10 mouse cellular contexts compared by ENCODE assay signal in genomic region chr16:94559282-94559681, GRCm38 (mm10). TPM values are rescaled to one million over a fixed set of nuclear protein-coding genes. Genes with fewer than 3 reads are reported as not detected.
DNase-seq lines count a peak whose midpoint lies in the region; ATAC-seq lines count a peak whose summit lies in the region.
"Had no signal": no experiment of that assay in that cellular context is flagged by ENCODE, and none has a peak within 500 bp of the region (broad histone marks: within the 10 kb centered on the region; RNA-seq: fewer than 3 reads in every experiment).

No protein-coding gene starts in this region.

- H3K4me2 ChIP-seq in kidney, embryonic 16.5 days (replicated peaks; ENCODE audit: low read depth, low read length) = peak overlapping the region; percentile 3; the same call in 1 of the 2 replicates
- H3K4me2 ChIP-seq in heart, embryonic 14.5 days (ENCODE audit: low read length) = peak overlapping the region; percentile 47
- peak overlapping the region; percentile 54 for H3K4me2 ChIP-seq in liver, embryonic 11.5 days
- H3K4me2 ChIP-seq: midbrain, embryonic 11.5 days; neural tube, embryonic 13.5 days had no signal

- no peaks in the 10 kb centered on the region for H3K27me3 ChIP-seq in kidney, embryonic 16.5 days (ENCODE audit: insufficient read depth, low read length)
- no peaks in the 10 kb centered on the region for H3K27me3 ChIP-seq in heart, embryonic 14.5 days (ENCODE audit: control insufficient read depth, insufficient read depth, low read length)
- no peaks in the 10 kb centered on the region for H3K27me3 ChIP-seq in liver, embryonic 11.5 days (replicated peaks; ENCODE audit: control insufficient read depth, insufficient read depth, low read length)
- H3K27me3 ChIP-seq: neural tube, embryonic 13.5 days had no signal

- no peak for DNase-seq in kidney, adult 8-10 months
- DNase-seq in liver, embryonic 11.5 days (ENCODE audit: low spot score) = no peak
- no peak for DNase-seq in embryo, embryonic 10.5 days (ENCODE audit: low spot score)
- no peak for DNase-seq in thymus, postnatal 0 days (ENCODE audit: low spot score)

- WGBS in kidney, embryonic 16.5 days = 25% methylated on average over 7 of the region's 7 CpGs
- 22% methylated on average over 7 of the region's 7 CpGs for WGBS in heart, embryonic 14.5 days
- 10% methylated on average over 7 of the region's 7 CpGs for WGBS in liver, embryonic 11.5 days

- H3K9ac ChIP-seq in kidney, embryonic 16.5 days (replicated peaks; ENCODE audit: low read length) = no peak overlapping the region
- peak overlapping the region; percentile 4; the same call in 1 of the 2 replicates for H3K9ac ChIP-seq in heart, embryonic 14.5 days (ENCODE audit: low read length)
- H3K9ac ChIP-seq in liver, embryonic 11.5 days (ENCODE audit: low read depth, low read length) = peak overlapping the region; percentile 16; the same call in 1 of the 2 replicates
- H3K9ac ChIP-seq: neural tube, embryonic 13.5 days had no signal

- H3K27ac ChIP-seq in kidney, embryonic 16.5 days (ENCODE audit: low read length) = peak overlapping the region; percentile 59; the same call in 1 of the 2 replicates
- peak overlapping the region; percentile 67 to 85 for H3K27ac ChIP-seq in heart, embryonic 14.5 days (replicated peaks in 1 of 2; ENCODE audit: control insufficient read depth in 1 of 2, insufficient read depth in 1 of 2, low read depth in 2 of 2, low read length in 2 of 2)
- peak overlapping the region; percentile 75 for H3K27ac ChIP-seq in liver, embryonic 11.5 days (ENCODE audit: low read depth, low read length)
- H3K27ac ChIP-seq: neural tube, embryonic 13.5 days had no signal

- peaks cover 8% of the 10 kb centered on the region for H3K4me1 ChIP-seq in kidney, embryonic 16.5 days (ENCODE audit: insufficient read depth, low read length)
- peaks cover 10 to 14% of the 10 kb centered on the region in 2 experiments for H3K4me1 ChIP-seq in heart, embryonic 14.5 days (ENCODE audit: control insufficient read depth in 2 of 2, insufficient read depth in 2 of 2, low read length in 2 of 2)
- peaks cover 20% of the 10 kb centered on the region for H3K4me1 ChIP-seq in liver, embryonic 11.5 days (replicated peaks; ENCODE audit: control insufficient read depth, insufficient read depth, low read length)
- H3K4me1 ChIP-seq: neural tube, embryonic 13.5 days had no signal

- no peak overlapping the region for H3K4me3 ChIP-seq in kidney, embryonic 16.5 days (ENCODE audit: low read length)
- H3K4me3 ChIP-seq in heart, embryonic 14.5 days (ENCODE audit: control insufficient read depth in 1 of 2, insufficient read depth in 1 of 2, low read depth in 1 of 2, low read length in 2 of 2) = no peak overlapping the region
- H3K4me3 ChIP-seq in liver, embryonic 11.5 days (ENCODE audit: low read depth, low read length) = peak overlapping the region; percentile 1; the same call in 1 of the 2 replicates
- H3K4me3 ChIP-seq: neural tube, embryonic 13.5 days had no signal

- H3K9me3 ChIP-seq in kidney, embryonic 16.5 days (ENCODE audit: low read length) = no peaks in the 10 kb centered on the region
- no peaks in the 10 kb centered on the region for H3K9me3 ChIP-seq in heart, embryonic 14.5 days (ENCODE audit: control insufficient read depth, low read length)
- no peaks in the 10 kb centered on the region; the same call in 1 of the 2 replicates for H3K9me3 ChIP-seq in liver, embryonic 11.5 days (ENCODE audit: control insufficient read depth, low read length)
- H3K9me3 ChIP-seq: neural tube, embryonic 13.5 days had no signal

- no peaks in the 10 kb centered on the region for H3K36me3 ChIP-seq in kidney, embryonic 16.5 days (ENCODE audit: insufficient read depth, low read length)
- H3K36me3 ChIP-seq in heart, embryonic 14.5 days (ENCODE audit: control insufficient read depth, insufficient read depth, low read length) = no peaks in the 10 kb centered on the region
- no peaks in the 10 kb centered on the region for H3K36me3 ChIP-seq in liver, embryonic 11.5 days (ENCODE audit: control insufficient read depth, insufficient read depth, low read length)
- H3K36me3 ChIP-seq: neural tube, embryonic 13.5 days had no signal

- ATAC-seq in kidney, embryonic 16.5 days (ENCODE audit: low FRiP score, low TSS enrichment) = no peak
- ATAC-seq in heart, embryonic 14.5 days (ENCODE audit: insufficient number of reproducible peaks, insufficient read depth, low FRiP score, low read depth) = 0 out of 2 replicates have a peak, but pooled peaks have one; percentile 20
- ATAC-seq in liver, embryonic 11.5 days (replicated peaks; ENCODE audit: low FRiP score) = peak; percentile 41; the same call in 1 of the 2 replicates
- peak; percentile 30 for ATAC-seq in megakaryocyte progenitor cell, adult 5-6 weeks (replicated peaks; ENCODE audit: poor library complexity)
- ATAC-seq: hindbrain, embryonic 16.5 days had no signal

RNA-seq across cellular contexts. Expression of gene Dyrk1a, which starts 10.5 kb away (rescaled TPM):
- polyA plus RNA-seq in kidney, embryonic 16.5 days (2015; fragmentation: Nextera tagmentation; extraction: Ambion mirVana) = 8.3 and 10.3 TPM in 2 replicates
- polyA plus RNA-seq in heart, embryonic 14.5 days (2014; fragmentation: Nextera tagmentation; extraction: Ambion mirVana) = 12.2 and 12.3 TPM in 2 replicates
- 9.0 TPM in 2 replicates for polyA plus RNA-seq in liver, embryonic 11.5 days (2014; fragmentation: Nextera tagmentation; extraction: Ambion mirVana)
- 60.8 and 65.6 TPM in 2 replicates for total RNA-seq in megakaryocyte progenitor cell, adult 5-6 weeks (2015)
- total RNA-seq in megakaryocyte progenitor cell, adult 5-6 weeks (2017) = 49.4 and 58.3 TPM in 2 replicates
- polyA plus RNA-seq in thymus, postnatal 0 days (2015; fragmentation: Nextera tagmentation; extraction: Ambion mirVana) = 11.0 and 15.4 TPM in 2 replicates

RNA-seq across cellular contexts. Expression of gene Vps26c, which starts 32.7 kb away (rescaled TPM):
- 59.3 and 63.2 TPM in 2 replicates for polyA plus RNA-seq in kidney, embryonic 16.5 days (2015; fragmentation: Nextera tagmentation; extraction: Ambion mirVana)
- 49.4 and 56.3 TPM in 2 replicates for polyA plus RNA-seq in heart, embryonic 14.5 days (2014; fragmentation: Nextera tagmentation; extraction: Ambion mirVana)
- 37.3 and 39.3 TPM in 2 replicates for polyA plus RNA-seq in liver, embryonic 11.5 days (2014; fragmentation: Nextera tagmentation; extraction: Ambion mirVana)
- total RNA-seq in megakaryocyte progenitor cell, adult 5-6 weeks (2015) = 21.8 and 26.4 TPM in 2 replicates
- total RNA-seq in megakaryocyte progenitor cell, adult 5-6 weeks (2017) = 29.5 and 32.9 TPM in 2 replicates
- 43.9 and 44.2 TPM in 2 replicates for polyA plus RNA-seq in thymus, postnatal 0 days (2015; fragmentation: Nextera tagmentation; extraction: Ambion mirVana)

Comparison
In these comparisons a context has a peak if more than half of its experiments do, and no peak if none do; other contexts are left out.
1. H3K4me2 ChIP-seq: peak in every context shown above with its lines; median percentile 54 in liver, embryonic 11.5 days; 47 in heart, embryonic 14.5 days; 3 in kidney, embryonic 16.5 days.